Mouse (Mus musculus): ENCODE results near the gene Cog3. TPM values are rescaled to one million over a fixed set of nuclear protein-coding genes. Genes with fewer than 3 reads are reported as not detected.

Cog3 gene
- 36.7 and 47.3 TPM in 2 replicates for total RNA-seq (2014; fragmentation: Nextera tagmentation)
- 31.6 and 36.7 TPM in 2 replicates for total RNA-seq (2017)

GRCm38 (mm10) chr14:75753991-75754817 lies at the start of gene Cog3:
Gene Cog3, minus strand, starts transcription at chr14:75754517.
- ATAC-seq (replicated peaks; ENCODE audit: low FRiP score, low TSS enrichment, poor library complexity, severe bottlenecking), result peak; percentile 84

- ATAC-seq (replicated peaks; ENCODE audit: low FRiP score, low TSS enrichment, poor library complexity, severe bottlenecking), result no peak
Observed at GRCm38 (mm10) chr14:75797769-75798386, 43.6 kb upstream of the Cog3 start.

- no peak for ATAC-seq (replicated peaks; ENCODE audit: low FRiP score, low TSS enrichment, poor library complexity, severe bottlenecking)
Observed at GRCm38 (mm10) chr14:75795918-75796317, 41.6 kb upstream of the Cog3 start.

GRCm38 (mm10) chr14:75794726-75795125 lies 40.4 kb upstream of the Cog3 start:
- no peak for ATAC-seq (replicated peaks; ENCODE audit: low FRiP score, low TSS enrichment, poor library complexity, severe bottlenecking)

GRCm38 (mm10) chr14:75794324-75794723 lies 40.0 kb upstream of the Cog3 start:
- ATAC-seq (replicated peaks; ENCODE audit: low FRiP score, low TSS enrichment, poor library complexity, severe bottlenecking), result no peak

GRCm38 (mm10) chr14:75793110-75793509 lies 38.8 kb upstream of the Cog3 start:
- ATAC-seq (replicated peaks; ENCODE audit: low FRiP score, low TSS enrichment, poor library complexity, severe bottlenecking), result no peak

GRCm38 (mm10) chr14:75791372-75791771 lies 37.1 kb upstream of the Cog3 start:
- ATAC-seq (replicated peaks; ENCODE audit: low FRiP score, low TSS enrichment, poor library complexity, severe bottlenecking), result no peak

- no peak for ATAC-seq (replicated peaks; ENCODE audit: low FRiP score, low TSS enrichment, poor library complexity, severe bottlenecking)
Observed at GRCm38 (mm10) chr14:75790411-75790996, 36.2 kb upstream of the Cog3 start.

- ATAC-seq (replicated peaks; ENCODE audit: low FRiP score, low TSS enrichment, poor library complexity, severe bottlenecking), result no peak
Observed at GRCm38 (mm10) chr14:75789291-75789690, 35.0 kb upstream of the Cog3 start.

GRCm38 (mm10) chr14:75787794-75788175 lies 33.5 kb upstream of the Cog3 start:
- 0 out of 2 replicates have a peak, but pooled peaks have one; percentile 11 for ATAC-seq (replicated peaks; ENCODE audit: low FRiP score, low TSS enrichment, poor library complexity, severe bottlenecking)

GRCm38 (mm10) chr14:75786868-75787793 lies 32.8 kb upstream of the Cog3 start, which contains the start of gene Slc25a30:
Gene Slc25a30, minus strand, starts transcription at chr14:75787037.
- ATAC-seq (replicated peaks; ENCODE audit: low FRiP score, low TSS enrichment, poor library complexity, severe bottlenecking), result peak; percentile 97

GRCm38 (mm10) chr14:75786424-75786867 lies 32.1 kb upstream of the Cog3 start:
- peak; percentile 72 for ATAC-seq (replicated peaks; ENCODE audit: low FRiP score, low TSS enrichment, poor library complexity, severe bottlenecking)

- no peak for ATAC-seq (replicated peaks; ENCODE audit: low FRiP score, low TSS enrichment, poor library complexity, severe bottlenecking)
Observed at GRCm38 (mm10) chr14:75779913-75780312, 25.6 kb upstream of the Cog3 start.

GRCm38 (mm10) chr14:75776637-75777036 lies 22.3 kb upstream of the Cog3 start:
- no peak for ATAC-seq (replicated peaks; ENCODE audit: low FRiP score, low TSS enrichment, poor library complexity, severe bottlenecking)

GRCm38 (mm10) chr14:75773431-75773830 lies 19.1 kb upstream of the Cog3 start:
- ATAC-seq (replicated peaks; ENCODE audit: low FRiP score, low TSS enrichment, poor library complexity, severe bottlenecking), result peak; percentile 91

GRCm38 (mm10) chr14:75772407-75772806 lies 18.1 kb upstream of the Cog3 start:
- ATAC-seq (replicated peaks; ENCODE audit: low FRiP score, low TSS enrichment, poor library complexity, severe bottlenecking), result peak; percentile 26; the same call in 1 of the 2 replicates

GRCm38 (mm10) chr14:75771101-75771501 lies 16.8 kb upstream of the Cog3 start:
- no peak for ATAC-seq (replicated peaks; ENCODE audit: low FRiP score, low TSS enrichment, poor library complexity, severe bottlenecking)

GRCm38 (mm10) chr14:75769334-75769733 lies 15.0 kb upstream of the Cog3 start:
- no peak for ATAC-seq (replicated peaks; ENCODE audit: low FRiP score, low TSS enrichment, poor library complexity, severe bottlenecking)

GRCm38 (mm10) chr14:75768275-75768608 lies 13.9 kb upstream of the Cog3 start:
- 0 out of 2 replicates have a peak, but pooled peaks have one; percentile 8 for ATAC-seq (replicated peaks; ENCODE audit: low FRiP score, low TSS enrichment, poor library complexity, severe bottlenecking)
